Mouse (Mus musculus) thymus, postnatal 14 days (tissue): ENCODE data around the gene Rabl6.

Source experiments
- DNase-seq: peaks from one replicate; pipeline ENCODE4 v3.0.0; 2021

Rabl6 gene

GRCm38 (mm10) chr2:25591863-25592262 lies 16.5 kb downstream of the Rabl6 start:
- peak; percentile 57 for DNase-seq

- no peak for DNase-seq
Measured at GRCm38 (mm10) chr2:25588227-25588907, 20.0 kb downstream of the Rabl6 start.

- DNase-seq, result no peak
Measured at GRCm38 (mm10) chr2:25587290-25587689, 21.0 kb downstream of the Rabl6 start.

- DNase-seq, result no peak
Measured at GRCm38 (mm10) chr2:25585601-25586000, 22.7 kb downstream of the Rabl6 start.

- no peak for DNase-seq
Measured at GRCm38 (mm10) chr2:25584856-25585255, 23.5 kb downstream of the Rabl6 start.

GRCm38 (mm10) chr2:25584152-25584551 lies 24.2 kb downstream of the Rabl6 start:
- no peak for DNase-seq

- DNase-seq, result no peak
Measured at GRCm38 (mm10) chr2:25583571-25583970, 24.8 kb downstream of the Rabl6 start.

GRCm38 (mm10) chr2:25583120-25583481 lies 25.2 kb downstream of the Rabl6 start:
- no peak for DNase-seq

- DNase-seq, result no peak
Measured at GRCm38 (mm10) chr2:25582466-25583119, 25.7 kb downstream of the Rabl6 start.

GRCm38 (mm10) chr2:25581901-25582301 lies 26.4 kb downstream of the Rabl6 start:
- DNase-seq, result no peak

GRCm38 (mm10) chr2:25581294-25581864 lies 26.9 kb downstream of the Rabl6 start, which contains the start of gene Ajm1:
Gene Ajm1, minus strand, starts transcription at chr2:25581757.
- peak; percentile 72 for DNase-seq

- DNase-seq, result no peak
Measured at GRCm38 (mm10) chr2:25580621-25581101, 27.7 kb downstream of the Rabl6 start.

GRCm38 (mm10) chr2:25579737-25580460 lies 28.4 kb downstream of the Rabl6 start:
- DNase-seq, result peak; percentile 78

GRCm38 (mm10) chr2:25578796-25579736 lies 29.3 kb downstream of the Rabl6 start:
- no peak for DNase-seq

GRCm38 (mm10) chr2:25577951-25578795 lies 30.1 kb downstream of the Rabl6 start:
- no peak for DNase-seq

GRCm38 (mm10) chr2:25576965-25577891 lies 31.1 kb downstream of the Rabl6 start:
- peak; percentile 31 for DNase-seq

- DNase-seq, result no peak
Measured at GRCm38 (mm10) chr2:25576028-25576850, 32.1 kb downstream of the Rabl6 start.

- DNase-seq, result peak; percentile 78
Measured at GRCm38 (mm10) chr2:25575432-25576027, 32.8 kb downstream of the Rabl6 start.
